Mouse (Mus musculus) embryonic stem cell, embryonic (primary cell): ENCODE data around the gene Dlg3.

Experiments
- CTCF ChIA-PET, 4 experiments: fragments of 300-600 bp in 2 of 4; fragments of 350-600 bp in 2 of 4; sonication (Branson Sonifier 250); formaldehyde crosslinking; loops; one replicate each; lab custom pipeline; 2022; ENCODE audit warnings: inconsistent platforms in 2 of 4; lab: Charles Lee
- POLR2A ChIA-PET, 4 experiments: fragments of 300-600 bp in 2 of 4; fragments of 350-600 bp in 2 of 4; sonication (Branson Sonifier 250); formaldehyde crosslinking; loops; one replicate each; lab custom pipeline; 2022; ENCODE audit warnings: antibody characterized with exemption in 4 of 4, inconsistent platforms in 1 of 4; lab: Charles Lee

The Dlg3 gene

DNA sequence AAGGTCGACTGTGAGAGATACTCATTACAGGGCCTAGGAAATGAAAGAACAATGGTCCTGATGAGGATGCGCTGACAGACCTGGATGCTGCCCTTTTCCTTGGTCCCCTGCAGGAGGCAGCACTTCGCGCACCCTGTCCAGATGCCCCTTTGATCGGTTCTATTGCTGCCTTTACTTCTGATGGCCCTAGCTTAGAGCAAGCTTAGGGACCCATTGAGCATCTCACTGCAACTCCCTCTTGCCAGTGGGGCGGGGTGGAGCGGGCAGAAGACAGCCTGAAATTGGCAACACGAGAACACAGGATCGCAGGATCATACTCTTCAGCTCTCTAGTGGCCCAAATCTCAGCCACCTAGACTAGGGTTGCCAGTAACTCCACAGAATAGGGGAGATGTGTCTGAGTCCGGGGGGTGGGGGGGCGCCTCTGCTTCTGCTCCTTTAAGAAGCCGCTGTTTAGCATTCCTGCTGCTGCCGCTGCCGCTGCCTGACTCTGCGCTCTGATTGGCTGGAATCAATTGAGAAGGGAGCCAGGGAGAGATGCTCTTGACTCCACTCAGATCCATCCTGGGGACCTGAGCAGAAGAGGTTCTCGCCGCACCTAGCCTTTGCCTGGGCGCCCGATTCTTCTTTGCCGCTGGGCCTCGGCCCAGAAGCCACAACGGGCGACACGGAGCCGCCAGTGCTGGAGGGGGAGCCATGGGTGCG lies at the start of gene Dlg3:
Gene Dlg3 (plus strand): TSS at position 542 of the 704 bp plus-strand sequence.
- POLR2A ChIA-PET: interaction anchor here in 2 of 4 experiments (1.5 to 1.8 kb wide), 2 partner anchors 9 to 36 kb away, joined by 3 to 5 read pairs; no protein-coding TSS in a partner anchor
- CTCF ChIA-PET: interaction anchor here in 1 of 4 experiments (1.8 kb wide), 1 partner anchor 10 kb away, joined by 7 read pairs; no protein-coding TSS in a partner anchor

GRCm38 (mm10) chrX:100728947-100729346 lies 38.6 kb upstream of the Dlg3 start:
- ChIA-PET POLR2A (interaction anchor here in 2 of 4 experiments (1.2 to 1.7 kb wide), 2 partner anchors 12 to 103 kb away, joined by 4 read pairs; partner anchors contain the start of genes Kif4 (in 1 of the 2) and Pdzd11 (in 1 of the 2)), CTCF (interaction anchor here in 2 of 4 experiments (1.4 to 2.3 kb wide), 5 partner anchors 10 to 215 kb away, joined by 6 to 12 read pairs (median 8); no protein-coding TSS in a partner anchor)

DNA sequence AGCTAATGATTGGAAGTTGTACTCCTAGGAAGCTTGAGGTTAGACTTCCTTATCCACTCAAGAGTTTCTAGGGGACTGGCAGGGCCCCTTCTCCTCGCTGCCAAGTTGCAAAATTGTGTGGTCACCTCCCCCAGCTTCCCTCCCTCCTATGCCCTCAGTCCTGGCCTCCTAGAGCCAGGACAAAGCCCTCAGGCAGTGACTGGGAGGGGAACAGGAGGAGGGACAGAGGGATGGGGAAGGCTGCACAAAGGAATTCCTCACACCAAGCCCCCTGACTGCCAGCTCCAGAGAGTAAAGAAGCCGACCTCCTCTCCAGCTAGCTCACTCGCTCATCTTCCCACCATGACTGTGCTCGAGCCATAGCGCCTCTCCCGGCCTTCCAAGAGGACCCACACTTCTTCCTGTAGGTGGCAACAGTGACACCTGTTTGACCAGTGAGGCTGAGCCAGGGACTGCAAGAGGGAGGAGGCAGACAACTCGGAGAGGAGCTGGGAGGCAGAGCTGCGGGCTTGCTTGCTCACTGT lies 37.8 kb upstream of the Dlg3 start, which contains the start of gene Gdpd2:
Gene Gdpd2 (plus strand): TSS at position 209 of the 524 bp plus-strand sequence.
- POLR2A ChIA-PET: interaction anchor here in 3 of 4 experiments (0.6 to 1.7 kb wide), 5 partner anchors 13 to 1250 kb away, joined by 3 to 4 read pairs (median 3); partner anchors contain the start of genes Kif4 (in 1 of the 3) and Pdzd11 (in 1 of the 3)

GRCm38 (mm10) chrX:100730266-100730665 lies 37.3 kb upstream of the Dlg3 start:
- ChIA-PET POLR2A (interaction anchor here in 2 of 4 experiments (0.6 to 1.0 kb wide), 3 partner anchors 17 to 1249 kb away, joined by 3 read pairs; no protein-coding TSS in a partner anchor), CTCF (interaction anchor here in 3 of 4 experiments (0.6 to 2.3 kb wide), 10 partner anchors 8 to 391 kb away, joined by 3 to 12 read pairs (median 5); partner anchors contain the start of gene Kif4 (in 1 of the 3))

More for the DNA sequence above, 37.8 kb upstream of the Dlg3 start, which contains the start of gene Gdpd2:
- CTCF ChIA-PET: interaction anchor here in 3 of 4 experiments (0.6 to 2.3 kb wide), 11 partner anchors 9 to 603 kb away, joined by 3 to 12 read pairs (median 6); partner anchors contain the start of gene Kif4 (in 1 of the 3)

GRCm38 (mm10) chrX:100734359-100734758 lies 33.2 kb upstream of the Dlg3 start:
- CTCF ChIA-PET: no interaction called here
- POLR2A ChIA-PET: no interaction called here

DNA sequence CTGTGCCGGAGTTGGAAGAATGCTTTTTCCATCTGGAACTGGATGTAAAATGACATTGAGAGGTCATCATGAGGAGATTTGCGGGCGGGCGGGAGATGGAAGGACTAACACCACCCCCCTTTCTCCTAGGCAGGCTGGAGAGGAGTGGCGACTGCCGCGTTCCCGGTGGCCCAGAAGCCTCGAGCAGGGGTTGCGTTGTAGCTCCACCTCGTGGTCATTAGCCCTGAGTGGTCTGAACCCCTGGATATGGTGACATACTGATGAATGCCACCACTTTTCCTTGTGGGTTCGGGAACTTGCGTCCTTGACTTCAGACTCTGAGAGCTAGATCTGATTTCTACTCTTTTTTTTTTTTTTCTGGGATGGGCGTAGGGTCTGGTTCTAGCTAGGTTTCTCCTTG lies 28.6 kb upstream of the Dlg3 start:
- ChIA-PET CTCF (interaction anchor here in 3 of 4 experiments (0.6 to 2.2 kb wide), 11 partner anchors 8 to 591 kb away, joined by 3 to 12 read pairs (median 3); partner anchors contain the start of genes Gdpd2 (in 2 of the 3) and Pdzd11 (in 1 of the 3)), POLR2A (interaction anchor here in 3 of 4 experiments (0.7 to 1.3 kb wide), 5 partner anchors 14 to 345 kb away, joined by 3 to 5 read pairs (median 4); partner anchors contain the start of genes Kif4 (in 1 of the 3) and Pdzd11 (in 1 of the 3))

DNA sequence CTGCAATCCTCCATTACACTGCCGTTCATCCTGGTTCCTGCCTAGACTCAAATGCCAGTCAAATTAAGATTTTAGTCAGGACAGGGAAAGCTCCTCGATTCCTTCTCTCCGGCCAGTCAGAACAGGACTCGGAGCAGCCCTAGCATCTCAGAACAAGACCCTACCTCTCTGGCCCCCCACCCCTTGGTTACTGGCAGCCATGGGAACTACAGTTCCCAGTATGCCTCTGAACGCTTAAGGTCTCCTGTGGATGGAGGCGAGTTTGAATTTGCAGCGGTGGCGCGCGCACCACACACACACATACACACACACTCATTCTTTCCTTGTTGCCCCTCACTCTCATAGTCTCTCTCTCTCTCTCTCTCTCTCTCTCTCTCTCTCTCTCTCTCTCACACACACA lies 28.1 kb upstream of the Dlg3 start:
- ChIA-PET POLR2A (interaction anchor here in 2 of 4 experiments (1.0 to 1.3 kb wide), 3 partner anchors 28 to 345 kb away, joined by 3 to 5 read pairs (median 4); partner anchors contain the start of genes Kif4 (in 1 of the 2) and Pdzd11 (in 1 of the 2)), CTCF (interaction anchor here in 3 of 4 experiments (0.6 to 2.2 kb wide), 7 partner anchors 8 to 288 kb away, joined by 3 to 12 read pairs (median 4); partner anchors contain the start of genes Gdpd2 (in 2 of the 3) and Pdzd11 (in 1 of the 3))

GRCm38 (mm10) chrX:100740785-100741184 lies 26.7 kb upstream of the Dlg3 start:
- ChIA-PET CTCF (no interaction called here), POLR2A (no interaction called here)

DNA sequence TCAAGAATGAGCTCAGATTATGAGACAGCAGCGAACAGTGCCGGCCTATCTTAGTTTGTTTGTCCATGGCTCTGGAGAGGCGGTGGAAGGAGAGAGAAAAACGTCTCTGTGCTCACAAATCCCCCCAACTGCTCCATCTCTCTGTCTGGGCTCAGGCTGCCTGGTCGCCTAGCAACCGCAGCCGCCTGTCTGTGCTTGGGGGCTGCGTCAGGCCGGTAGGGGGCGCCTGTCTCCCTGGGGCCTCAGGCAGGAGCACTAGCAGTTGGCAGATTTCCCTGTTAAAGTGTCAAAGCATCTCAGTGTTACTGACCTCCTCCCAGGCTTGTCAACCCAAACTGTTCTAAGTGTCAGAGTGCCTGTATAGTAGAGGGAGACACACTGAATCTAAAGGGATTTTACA lies 25.6 kb upstream of the Dlg3 start:
- CTCF ChIA-PET: interaction anchor here in 2 of 4 experiments (0.6 to 1.6 kb wide), 4 partner anchors 12 to 617 kb away, joined by 3 to 6 read pairs (median 3); partner anchors contain the start of gene Gdpd2 (in 2 of the 2)
- POLR2A ChIA-PET: no interaction called here

DNA sequence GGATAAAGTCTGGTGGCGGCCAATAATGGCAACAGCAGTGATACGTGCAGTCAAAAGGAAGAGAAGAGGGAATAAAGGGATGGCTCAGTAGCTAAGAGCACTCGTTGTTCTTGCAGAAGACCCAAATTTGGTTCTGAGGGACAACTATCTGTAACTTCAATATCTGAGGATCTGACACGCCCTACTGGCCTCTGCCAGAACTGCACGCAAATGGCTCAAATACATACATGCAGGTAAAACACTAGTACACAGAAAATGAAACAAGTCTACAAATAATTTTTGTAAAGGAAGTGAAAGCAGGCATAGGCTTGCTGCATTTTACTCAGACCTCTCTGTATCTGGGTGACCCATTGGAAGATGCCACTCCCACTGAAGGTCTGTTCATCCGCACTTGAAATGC lies 1.7 kb upstream of the Dlg3 start:
- ChIA-PET POLR2A (interaction anchor here in 1 of 4 experiments (0.5 kb wide), 1 partner anchor 502 kb away, joined by 3 read pairs; the partner anchor contains the start of gene Il2rg), CTCF (interaction anchor here in 1 of 4 experiments (0.7 kb wide), 1 partner anchor 1111 kb away, joined by 3 read pairs; no protein-coding TSS in a partner anchor)

GRCm38 (mm10) chrX:100767885-100768626 lies 534 bp downstream of the Dlg3 start:
- ChIA-PET CTCF (interaction anchor here in 2 of 4 experiments (0.6 to 1.8 kb wide), 2 partner anchors 9 to 1177 kb away, joined by 3 to 7 read pairs; no protein-coding TSS in a partner anchor), POLR2A (interaction anchor here in 2 of 4 experiments (1.5 to 1.8 kb wide), 2 partner anchors 9 to 36 kb away, joined by 3 to 5 read pairs; no protein-coding TSS in a partner anchor)

GRCm38 (mm10) chrX:100769281-100769680 lies 1.8 kb downstream of the Dlg3 start:
- POLR2A ChIA-PET: interaction anchor here in 2 of 4 experiments (1.5 to 1.8 kb wide), 2 partner anchors 7 to 38 kb away, joined by 3 to 5 read pairs; no protein-coding TSS in a partner anchor
- CTCF ChIA-PET: interaction anchor here in 1 of 4 experiments (0.7 kb wide), 1 partner anchor 9 kb away, joined by 4 read pairs; no protein-coding TSS in a partner anchor

DNA sequence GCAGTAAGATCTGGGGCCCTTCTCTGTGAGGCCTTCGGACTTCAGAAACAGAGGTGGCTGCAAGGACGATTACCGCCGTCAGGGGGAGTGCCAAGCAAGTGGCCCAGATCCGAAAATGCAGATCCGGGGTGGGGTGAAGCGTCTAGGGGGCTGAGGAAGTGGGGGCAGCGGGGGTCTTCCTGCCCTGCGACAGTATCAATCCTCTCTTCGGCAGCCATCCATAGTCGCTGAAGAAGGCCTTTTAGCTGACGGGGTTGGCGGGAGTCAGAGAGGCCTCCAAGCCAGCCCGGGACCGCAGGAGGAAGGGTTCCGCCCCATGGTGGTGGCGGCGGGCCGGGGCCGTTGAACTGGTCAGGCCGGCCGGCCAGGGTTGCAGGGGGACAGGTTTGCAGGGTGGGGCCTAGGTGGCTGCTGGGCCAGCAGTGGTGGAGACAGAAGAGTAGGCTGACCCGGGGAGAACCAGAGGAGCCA lies 6.9 kb downstream of the Dlg3 start:
- POLR2A ChIA-PET: no interaction called here
- CTCF ChIA-PET: interaction anchor here in 1 of 4 experiments (1.0 kb wide), 1 partner anchor 169 kb away, joined by 5 read pairs; no protein-coding TSS in a partner anchor

DNA sequence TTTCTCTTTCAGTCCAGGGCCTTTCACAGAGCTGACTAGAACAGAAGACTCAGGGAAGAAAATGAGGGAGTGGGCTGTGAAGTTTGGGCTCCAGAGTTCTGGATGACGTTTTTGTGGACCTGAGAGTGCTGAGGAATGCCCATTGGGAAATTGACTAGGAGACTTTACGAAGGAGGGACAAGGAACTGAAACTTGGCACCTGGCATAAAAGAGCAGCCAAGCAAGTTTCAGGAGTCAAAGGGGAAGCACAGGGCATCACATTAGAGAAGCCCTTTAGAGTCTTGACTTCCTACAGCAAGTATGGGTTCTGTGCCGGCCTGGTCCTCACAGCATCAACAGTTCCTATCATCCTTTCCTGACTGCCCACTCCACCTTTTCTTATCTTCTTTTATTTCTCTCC lies 7.9 kb downstream of the Dlg3 start:
- ChIA-PET POLR2A (no interaction called here), CTCF (no interaction called here)

GRCm38 (mm10) chrX:100776494-100776893 lies 9.0 kb downstream of the Dlg3 start:
- CTCF ChIA-PET: interaction anchor here in 3 of 4 experiments (0.5 to 1.4 kb wide), 8 partner anchors 9 to 369 kb away, joined by 3 to 9 read pairs (median 6); partner anchors contain the start of gene Dlg3 (in 1 of the 3)

GRCm38 (mm10) chrX:100776985-100777654 lies 9.6 kb downstream of the Dlg3 start:
- CTCF ChIA-PET: interaction anchor here in 3 of 4 experiments (0.5 to 1.4 kb wide), 8 partner anchors 10 to 369 kb away, joined by 3 to 9 read pairs (median 6); partner anchors contain the start of gene Dlg3 (in 1 of the 3)

More at GRCm38 (mm10) chrX:100776494-100776893, 9.0 kb downstream of the Dlg3 start:
- POLR2A ChIA-PET: interaction anchor here in 2 of 4 experiments (0.6 to 1.5 kb wide), 9 partner anchors 8 to 1069 kb away, joined by 3 to 7 read pairs (median 3); partner anchors contain the start of genes Dlg3 (in 1 of the 2) and Kif4 (in 1 of the 2)

More at GRCm38 (mm10) chrX:100776985-100777654, 9.6 kb downstream of the Dlg3 start:
- POLR2A ChIA-PET: interaction anchor here in 3 of 4 experiments (0.5 to 1.7 kb wide), 14 partner anchors 9 to 1070 kb away, joined by 3 to 7 read pairs (median 3); partner anchors contain the start of genes Dlg3 (in 1 of the 3) and Kif4 (in 1 of the 3)
